Mouse (Mus musculus): Measurements from ENCODE around the gene Matn1. TPM values are rescaled to one million over a fixed set of nuclear protein-coding genes. Genes with fewer than 3 reads are reported as not detected.

Gene Matn1
- polyA plus RNA-seq, 1 experiment: 0.23 TPM

DNA sequence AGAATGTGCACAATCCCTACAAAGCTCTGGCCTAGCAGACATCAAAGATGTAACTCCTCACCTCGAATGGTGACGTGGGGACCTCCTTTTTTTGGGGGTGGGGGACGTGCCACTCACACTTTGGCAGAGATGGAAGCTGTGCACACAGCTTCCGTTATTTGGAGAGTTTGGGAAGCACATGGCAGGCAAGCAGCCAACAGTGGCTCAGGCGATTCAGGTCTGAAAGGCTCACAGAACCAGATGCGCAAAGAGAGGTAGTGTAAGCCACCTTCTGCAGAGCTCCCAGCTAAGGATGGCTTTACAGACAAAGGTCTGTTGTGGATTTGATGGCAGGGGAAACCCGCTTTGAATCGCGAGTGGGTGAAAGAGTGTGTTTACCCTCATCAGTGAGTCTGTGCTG is 45.0 kb downstream of the Matn1 start:
- Histone ChIP-seq H3K27ac (ENCODE audit: insufficient read depth, low read length) (no peak overlapping the region), H3K4me1 (ENCODE audit: control insufficient read depth, insufficient read depth, insufficient read length) (no peaks in the 10 kb centered on the region), H3K4me3 (ENCODE audit: extremely low read depth, insufficient read depth, insufficient read length) (no peak overlapping the region), H3K36me3 (ENCODE audit: control insufficient read depth, insufficient read depth, low read length) (no peaks in the 10 kb centered on the region), H3K27me3 (ENCODE audit: control insufficient read depth, insufficient read depth, low read length) (no peaks in the 10 kb centered on the region)
- WGBS: 80% methylated on average over 9 of the region's 9 CpGs
- no peak for DNase-seq (ENCODE audit: low read depth in 1 of 2, low spot score in 2 of 2)
- no peak for TF ChIP-seq POLR2A (IDR thresholded peaks at IDR 0.05; ENCODE audit: low read depth, low read length)
- no peak for TF ChIP-seq CTCF (IDR thresholded peaks at IDR 0.05; ENCODE audit: extremely low read depth, insufficient read depth, insufficient read length, insufficient replicate concordance)

DNA sequence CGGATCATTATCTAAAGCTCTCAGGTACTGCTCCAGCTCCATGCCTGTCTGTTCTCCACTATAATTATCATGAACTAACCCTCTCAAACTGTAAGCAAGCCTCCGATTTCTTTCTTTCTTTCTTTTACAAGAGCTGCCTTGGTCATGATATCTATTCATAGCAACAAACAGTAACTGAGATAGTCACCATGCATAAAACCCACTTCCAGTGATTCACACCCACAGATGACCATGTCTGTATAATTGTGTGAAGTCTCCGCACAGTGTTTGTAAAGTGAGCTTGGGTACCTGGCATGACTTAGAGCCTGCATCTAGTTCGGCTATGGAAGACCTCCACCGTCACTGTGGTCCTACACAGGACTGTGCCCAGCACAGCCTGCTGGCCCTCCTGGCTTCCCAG is 46.8 kb downstream of the Matn1 start:
- Histone ChIP-seq H3K27me3 (ENCODE audit: control insufficient read depth, insufficient read depth, low read length) (no peaks in the 10 kb centered on the region), H3K4me3 (ENCODE audit: extremely low read depth, insufficient read depth, insufficient read length) (no peak overlapping the region), H3K4me1 (ENCODE audit: control insufficient read depth, insufficient read depth, insufficient read length) (no peaks in the 10 kb centered on the region), H3K27ac (ENCODE audit: insufficient read depth, low read length) (no peak overlapping the region), H3K36me3 (ENCODE audit: control insufficient read depth, insufficient read depth, low read length) (no peaks in the 10 kb centered on the region)
- 96% methylated on average over 5 of the region's 5 CpGs for WGBS
- TF ChIP-seq POLR2A (IDR thresholded peaks at IDR 0.05; ENCODE audit: low read depth, low read length) (no peak), CTCF (IDR thresholded peaks at IDR 0.05; ENCODE audit: extremely low read depth, insufficient read depth, insufficient read length, insufficient replicate concordance) (no peak)
- no peak for DNase-seq (ENCODE audit: low read depth in 1 of 2, low spot score in 2 of 2)

DNA sequence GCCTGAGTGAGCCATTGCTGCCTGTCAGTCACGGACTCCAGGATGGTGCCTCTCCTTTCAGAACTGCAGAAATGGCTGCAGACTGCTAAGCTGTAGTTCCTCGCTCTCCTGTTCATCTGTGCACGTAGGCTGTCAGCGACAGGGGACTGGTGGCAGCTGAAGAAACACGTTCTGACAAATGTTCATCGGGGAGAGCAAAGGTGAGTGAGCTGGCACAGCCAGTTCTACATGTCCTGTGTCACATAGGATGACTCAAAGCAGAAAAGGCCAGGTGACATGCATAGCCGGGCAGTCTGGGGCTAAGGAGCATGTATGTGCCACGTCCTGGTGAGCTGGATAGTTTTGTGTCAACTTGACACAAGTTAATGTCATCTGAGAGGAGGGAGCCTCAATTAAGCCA is 50.4 kb downstream of the Matn1 start:
- 85% methylated on average over 8 of the region's 8 CpGs for WGBS
- no peaks in the 10 kb centered on the region for H3K36me3 ChIP-seq (ENCODE audit: control insufficient read depth, insufficient read depth, low read length)
- H3K27me3 ChIP-seq (ENCODE audit: control insufficient read depth, insufficient read depth, low read length): no peaks in the 10 kb centered on the region
- H3K27ac ChIP-seq (ENCODE audit: insufficient read depth, low read length): no peak overlapping the region
- TF ChIP-seq POLR2A (IDR thresholded peaks at IDR 0.05; ENCODE audit: low read depth, low read length): no peak
- no peak for TF ChIP-seq CTCF (IDR thresholded peaks at IDR 0.05; ENCODE audit: extremely low read depth, insufficient read depth, insufficient read length, insufficient replicate concordance)
- no peak overlapping the region for H3K4me3 ChIP-seq (ENCODE audit: extremely low read depth, insufficient read depth, insufficient read length)
- DNase-seq (ENCODE audit: low read depth in 1 of 2, low spot score in 2 of 2): no peak
- H3K4me1 ChIP-seq (ENCODE audit: control insufficient read depth, insufficient read depth, insufficient read length): no peaks in the 10 kb centered on the region

DNA sequence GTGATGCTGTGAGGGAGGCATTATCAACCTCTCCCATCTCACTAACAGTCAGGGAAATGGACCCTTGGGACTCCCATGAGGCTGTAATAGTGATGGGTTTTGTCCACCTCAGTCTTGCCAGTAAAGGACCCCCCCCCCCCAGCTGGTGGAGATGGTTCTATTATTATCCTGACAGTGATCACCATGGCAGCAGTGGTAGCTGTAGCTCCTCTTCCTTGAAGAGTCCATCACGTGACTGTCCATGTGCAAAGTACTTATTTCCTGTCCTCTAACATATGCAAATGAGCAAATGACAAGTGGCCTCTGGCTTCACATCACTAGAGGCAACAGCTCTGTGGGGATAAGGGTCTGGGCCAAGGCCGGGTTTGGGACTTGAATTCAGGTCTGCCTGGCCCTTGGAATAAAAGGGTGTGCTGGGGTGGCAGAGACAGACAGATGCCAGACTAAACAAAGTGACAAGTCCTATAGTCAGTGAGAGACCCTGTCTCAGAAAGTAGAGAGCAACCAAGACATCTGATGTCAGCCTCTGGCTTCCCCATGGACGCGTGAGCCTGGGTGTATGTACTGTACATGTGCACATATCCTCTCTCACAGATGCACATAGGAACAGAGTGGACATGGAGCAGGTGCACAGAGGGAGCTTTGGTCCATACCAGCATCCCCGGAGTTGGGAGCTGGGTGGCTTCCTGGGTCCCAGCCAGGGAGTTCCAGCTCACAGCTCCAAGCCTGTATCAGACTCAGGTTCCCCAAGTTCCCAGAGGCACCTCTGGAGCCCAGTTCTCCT is 55.8 kb downstream of the Matn1 start:
- no peak for TF ChIP-seq POLR2A (IDR thresholded peaks at IDR 0.05; ENCODE audit: low read depth, low read length)
- TF ChIP-seq CTCF (IDR thresholded peaks at IDR 0.05; ENCODE audit: extremely low read depth, insufficient read depth, insufficient read length, insufficient replicate concordance): no peak
- no peaks in the 10 kb centered on the region for H3K36me3 ChIP-seq (ENCODE audit: control insufficient read depth, insufficient read depth, low read length)

DNA sequence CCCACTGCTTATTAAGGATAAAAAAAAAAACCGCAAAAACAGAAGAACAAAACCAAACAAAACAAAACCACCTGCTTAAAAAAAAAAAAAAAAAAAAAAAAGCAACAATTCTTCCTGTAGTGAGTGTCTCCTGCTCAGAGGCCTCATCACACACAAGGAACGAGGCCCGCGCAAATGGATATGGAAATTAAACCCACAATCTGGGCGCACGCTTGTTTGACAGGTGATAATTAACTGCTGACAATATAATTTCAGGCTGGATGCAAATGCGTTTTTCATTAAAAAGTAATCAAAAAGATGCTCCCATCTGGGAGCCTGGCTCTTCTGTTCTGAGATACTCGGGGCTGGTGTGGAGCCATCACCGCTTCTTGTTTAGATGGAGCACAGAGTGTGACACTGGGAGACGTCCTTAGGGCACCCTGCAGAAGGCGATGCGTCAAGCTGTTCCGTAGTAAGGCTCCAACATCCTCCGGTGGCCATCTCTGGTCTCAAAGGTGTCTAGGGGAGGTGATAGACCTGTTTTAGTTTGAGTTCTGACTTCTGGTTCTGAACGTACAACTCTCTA is 56.5 kb downstream of the Matn1 start:
- TF ChIP-seq POLR2A (IDR thresholded peaks at IDR 0.05; ENCODE audit: low read depth, low read length): no peak
- no peak for TF ChIP-seq CTCF (IDR thresholded peaks at IDR 0.05; ENCODE audit: extremely low read depth, insufficient read depth, insufficient read length, insufficient replicate concordance)
- H3K4me3 ChIP-seq (ENCODE audit: extremely low read depth, insufficient read depth, insufficient read length): no peak overlapping the region

More for the DNA sequence above, 55.8 kb downstream of the Matn1 start:
- no peaks in the 10 kb centered on the region for H3K27me3 ChIP-seq (ENCODE audit: control insufficient read depth, insufficient read depth, low read length)
- H3K4me3 ChIP-seq (ENCODE audit: extremely low read depth, insufficient read depth, insufficient read length): no peak overlapping the region
- WGBS: 78% methylated on average over 5 of the region's 5 CpGs
- no peaks in the 10 kb centered on the region for H3K4me1 ChIP-seq (ENCODE audit: control insufficient read depth, insufficient read depth, insufficient read length)
- no peak for DNase-seq (ENCODE audit: low read depth in 1 of 2, low spot score in 2 of 2)
- H3K27ac ChIP-seq (ENCODE audit: insufficient read depth, low read length): no peak overlapping the region

More for the DNA sequence above, 56.5 kb downstream of the Matn1 start:
- Histone ChIP-seq H3K36me3 (ENCODE audit: control insufficient read depth, insufficient read depth, low read length) (no peaks in the 10 kb centered on the region), H3K27ac (ENCODE audit: insufficient read depth, low read length) (no peak overlapping the region), H3K27me3 (ENCODE audit: control insufficient read depth, insufficient read depth, low read length) (no peaks in the 10 kb centered on the region), H3K4me1 (ENCODE audit: control insufficient read depth, insufficient read depth, insufficient read length) (no peaks in the 10 kb centered on the region)
- WGBS: 91% methylated on average over 15 of the region's 15 CpGs
- DNase-seq (ENCODE audit: low read depth in 1 of 2, low spot score in 2 of 2): no peak

Other genes starting within 250 kb of the Matn1 start
- 110 and 140 TPM in 2 replicates for gene Sdc3, start 151.8 kb upstream of the Matn1 start, polyA plus RNA-seq (2012; rRNA removed)
- 903 and 1,004 TPM in 2 replicates for gene Laptm5, start 31.3 kb upstream of the Matn1 start, polyA plus RNA-seq (2012; rRNA removed)